Comparison of ENCODE assay signal across 8 mouse cellular contexts in genomic region chr9:21426013-21426412, GRCm38 (mm10). TPM values are rescaled to one million over a fixed set of nuclear protein-coding genes. Genes with fewer than 3 reads are reported as not detected.
A peak's percentile ranks its signal among the peaks of the same experiment; 100 is the strongest.
DNase-seq lines count a peak whose midpoint lies in the region; ATAC-seq and TF ChIP-seq lines count a peak whose summit lies in the region.

No protein-coding gene starts in this region.

- no peaks in the 10 kb centered on the region for H3K27me3 ChIP-seq in erythroblast, embryonic 14.5 days (ENCODE audit: control insufficient read depth)
- H3K27me3 ChIP-seq in embryonic facial prominence, embryonic 11.5 days (ENCODE audit: control insufficient read depth, insufficient read depth, low read length), result no peaks in the 10 kb centered on the region
- no peaks in the 10 kb centered on the region for H3K27me3 ChIP-seq in intestine, embryonic 16.5 days (replicated peaks; ENCODE audit: control insufficient read depth, insufficient read depth, low read length)
- no peaks in the 10 kb centered on the region for H3K27me3 ChIP-seq in lung, embryonic 14.5 days (ENCODE audit: insufficient read depth, low read length)
- no peaks in the 10 kb centered on the region for H3K27me3 ChIP-seq in stomach, embryonic 14.5 days (ENCODE audit: control insufficient read depth, insufficient read depth, low read length)

- ATAC-seq in erythroblast, adult 5-6 weeks (replicated peaks; ENCODE audit: low FRiP score, poor library complexity, severe bottlenecking), result no peak
- ATAC-seq in embryonic facial prominence, embryonic 11.5 days (replicated peaks; ENCODE audit: insufficient number of reproducible peaks, low FRiP score, low TSS enrichment, low read depth), result no peak
- ATAC-seq in intestine, embryonic 16.5 days, result peak; percentile 43
- ATAC-seq in lung, embryonic 14.5 days (ENCODE audit: insufficient read depth), result no peak
- no peak for ATAC-seq in stomach, embryonic 14.5 days (ENCODE audit: insufficient number of reproducible peaks, insufficient read depth, low FRiP score, low read depth)

- H3K9ac ChIP-seq in embryonic facial prominence, embryonic 11.5 days (replicated peaks; ENCODE audit: low read length), result peak overlapping the region; percentile 81
- peak overlapping the region; percentile 88 for H3K9ac ChIP-seq in intestine, embryonic 16.5 days (ENCODE audit: low read depth, low read length)
- peak overlapping the region; percentile 70 for H3K9ac ChIP-seq in lung, embryonic 14.5 days
- peak overlapping the region; percentile 82 for H3K9ac ChIP-seq in stomach, embryonic 14.5 days (replicated peaks; ENCODE audit: low read depth, low read length)

- no peak for DNase-seq in embryonic facial prominence, embryonic 11.5 days (ENCODE audit: low spot score)
- DNase-seq in lung, embryonic 14.5 days, result peak; percentile 31
- no peak for DNase-seq in cerebellum, adult 9-10 months
- no peak for DNase-seq in layer of hippocampus, postnatal 14 days (ENCODE audit: low spot score in 2 of 2)

- H3K27ac ChIP-seq in embryonic facial prominence, embryonic 11.5 days (replicated peaks; ENCODE audit: low read depth, low read length), result no peak overlapping the region
- H3K27ac ChIP-seq in intestine, embryonic 16.5 days (ENCODE audit: low read length), result peak overlapping the region; percentile 85
- H3K27ac ChIP-seq in lung, embryonic 14.5 days (ENCODE audit: low read depth), result no peak overlapping the region
- H3K27ac ChIP-seq in stomach, embryonic 14.5 days (ENCODE audit: low read length), result no peak overlapping the region

- no peaks in the 10 kb centered on the region for H3K9me3 ChIP-seq in erythroblast, embryonic 14.5 days (ENCODE audit: control insufficient read depth, low read length)
- H3K9me3 ChIP-seq in embryonic facial prominence, embryonic 11.5 days (replicated peaks; ENCODE audit: control insufficient read depth, low read length), result no peaks in the 10 kb centered on the region
- no peaks in the 10 kb centered on the region for H3K9me3 ChIP-seq in intestine, embryonic 16.5 days (ENCODE audit: control insufficient read depth, low read length)
- H3K9me3 ChIP-seq in lung, embryonic 14.5 days (ENCODE audit: low read depth, low read length), result no peaks in the 10 kb centered on the region
- no peaks in the 10 kb centered on the region for H3K9me3 ChIP-seq in stomach, embryonic 14.5 days (ENCODE audit: control insufficient read depth, low read depth, low read length)

- TF ChIP-seq CTCF in lung, embryonic 14.5 days (IDR thresholded peaks at IDR 0.05; ENCODE audit: low read depth), result no peak

- 11% methylated on average over 1 of the region's 1 CpGs for WGBS in embryonic facial prominence, embryonic 11.5 days
- 0% methylated on average over 1 of the region's 1 CpGs for WGBS in intestine, embryonic 16.5 days
- 6% methylated on average over 1 of the region's 1 CpGs for WGBS in lung, embryonic 14.5 days
- 10% methylated on average over 1 of the region's 1 CpGs for WGBS in stomach, embryonic 14.5 days

- peak overlapping the region; percentile 78 for H3K4me3 ChIP-seq in erythroblast, embryonic 14.5 days (replicated peaks)
- peak overlapping the region; percentile 94 for H3K4me3 ChIP-seq in embryonic facial prominence, embryonic 11.5 days (ENCODE audit: low read depth, low read length)
- H3K4me3 ChIP-seq in intestine, embryonic 16.5 days (ENCODE audit: low read length), result peak overlapping the region; percentile 92
- peak overlapping the region; percentile 69 for H3K4me3 ChIP-seq in lung, embryonic 14.5 days (ENCODE audit: low read depth, low read length)
- peak overlapping the region; percentile 92 for H3K4me3 ChIP-seq in stomach, embryonic 14.5 days (ENCODE audit: low read depth, low read length)

- peaks cover 60% of the 10 kb centered on the region for H3K36me3 ChIP-seq in erythroblast, embryonic 14.5 days (ENCODE audit: control insufficient read depth)
- no peaks in the 10 kb centered on the region for H3K36me3 ChIP-seq in embryonic facial prominence, embryonic 11.5 days (replicated peaks; ENCODE audit: control insufficient read depth, insufficient read depth, low read depth, low read length)
- no peaks in the 10 kb centered on the region for H3K36me3 ChIP-seq in intestine, embryonic 16.5 days (ENCODE audit: control insufficient read depth, insufficient read depth, low read length)
- 0 out of 2 replicates have a peak, but pooled peaks cover 4% of the 10 kb centered on the region for H3K36me3 ChIP-seq in lung, embryonic 14.5 days (ENCODE audit: insufficient read depth)
- H3K36me3 ChIP-seq in stomach, embryonic 14.5 days (ENCODE audit: control insufficient read depth, insufficient read depth, low read length), result no peaks in the 10 kb centered on the region

- H3K4me1 ChIP-seq in erythroblast, embryonic 14.5 days (ENCODE audit: control insufficient read depth), result peaks cover 63% of the 10 kb centered on the region
- peaks cover 4% of the 10 kb centered on the region; the same call in 1 of the 2 replicates for H3K4me1 ChIP-seq in embryonic facial prominence, embryonic 11.5 days (ENCODE audit: control insufficient read depth, insufficient read depth, low read length)
- peaks cover 10% of the 10 kb centered on the region for H3K4me1 ChIP-seq in intestine, embryonic 16.5 days (ENCODE audit: control insufficient read depth, insufficient read depth, low read length)
- H3K4me1 ChIP-seq in lung, embryonic 14.5 days (ENCODE audit: insufficient read depth), result peaks cover 14% of the 10 kb centered on the region
- peaks cover 8% of the 10 kb centered on the region for H3K4me1 ChIP-seq in stomach, embryonic 14.5 days (ENCODE audit: control insufficient read depth, insufficient read depth, low read length)

- H3K4me2 ChIP-seq in embryonic facial prominence, embryonic 11.5 days (ENCODE audit: low read depth, low read length), result peak overlapping the region; percentile 74
- peak overlapping the region; percentile 69 for H3K4me2 ChIP-seq in intestine, embryonic 16.5 days (ENCODE audit: low read depth, low read length)
- H3K4me2 ChIP-seq in lung, embryonic 14.5 days, result peak overlapping the region; percentile 93
- peak overlapping the region; percentile 77 for H3K4me2 ChIP-seq in stomach, embryonic 14.5 days (replicated peaks; ENCODE audit: low read depth, low read length)

RNA-seq across cellular contexts. Expression of gene Dnm2, which starts 1.3 kb away (rescaled TPM):
- 112 and 129 TPM in 2 replicates for polyA plus RNA-seq in erythroblast, embryonic 14.5 days (2012)
- 40.5 and 46.4 TPM in 2 replicates for total RNA-seq in erythroblast, adult 5-6 weeks (2015; ENCODE audit: low replicate concordance)
- 72.2 and 100 TPM in 2 replicates for total RNA-seq in erythroblast, adult 5-6 weeks (2017; ENCODE audit: low replicate concordance)
- 57.1 and 58.0 TPM in 2 replicates for polyA plus RNA-seq in embryonic facial prominence, embryonic 11.5 days (2014; fragmentation: Nextera tagmentation; extraction: Ambion mirVana)
- 77.7 and 82.5 TPM in 2 replicates for polyA plus RNA-seq in intestine, embryonic 16.5 days (2015; fragmentation: Nextera tagmentation; extraction: Ambion mirVana)
- polyA plus RNA-seq in lung, embryonic 14.5 days (2014; fragmentation: Nextera tagmentation; extraction: Ambion mirVana), result 67.9 and 71.8 TPM in 2 replicates
- polyA plus RNA-seq in stomach, embryonic 14.5 days (2014; fragmentation: Nextera tagmentation; extraction: Ambion mirVana), result 61.6 and 62.4 TPM in 2 replicates
- total RNA-seq in layer of hippocampus, postnatal 14 days (2021), result 10 to 100 TPM; 70.0 to 77.2 TPM

RNA-seq across cellular contexts. Expression of gene Qtrt1, which starts 14.4 kb away (rescaled TPM):
- 1.7 and 2.0 TPM in 2 replicates for polyA plus RNA-seq in erythroblast, embryonic 14.5 days (2012)
- total RNA-seq in erythroblast, adult 5-6 weeks (2015; ENCODE audit: low replicate concordance), result 1.7 and 8.8 TPM in 2 replicates
- total RNA-seq in erythroblast, adult 5-6 weeks (2017; ENCODE audit: low replicate concordance), result 1.4 and 5.1 TPM in 2 replicates
- polyA plus RNA-seq in embryonic facial prominence, embryonic 11.5 days (2014; fragmentation: Nextera tagmentation; extraction: Ambion mirVana), result 47.6 and 51.5 TPM in 2 replicates
- polyA plus RNA-seq in intestine, embryonic 16.5 days (2015; fragmentation: Nextera tagmentation; extraction: Ambion mirVana), result 51.1 and 60.3 TPM in 2 replicates
- 49.0 and 55.1 TPM in 2 replicates for polyA plus RNA-seq in lung, embryonic 14.5 days (2014; fragmentation: Nextera tagmentation; extraction: Ambion mirVana)
- 54.2 and 65.4 TPM in 2 replicates for polyA plus RNA-seq in stomach, embryonic 14.5 days (2014; fragmentation: Nextera tagmentation; extraction: Ambion mirVana)
- total RNA-seq in layer of hippocampus, postnatal 14 days (2021), result 10 to 100 TPM; 32.0 to 33.9 TPM

RNA-seq across cellular contexts. Expression of gene Ilf3, which starts 58.3 kb away (rescaled TPM):
- polyA plus RNA-seq in erythroblast, embryonic 14.5 days (2012), result 4.7 and 5.2 TPM in 2 replicates
- 12.5 and 15.2 TPM in 2 replicates for total RNA-seq in erythroblast, adult 5-6 weeks (2015; ENCODE audit: low replicate concordance)
- 14.2 and 16.5 TPM in 2 replicates for total RNA-seq in erythroblast, adult 5-6 weeks (2017; ENCODE audit: low replicate concordance)
- polyA plus RNA-seq in embryonic facial prominence, embryonic 11.5 days (2014; fragmentation: Nextera tagmentation; extraction: Ambion mirVana), result 248 and 256 TPM in 2 replicates
- 119 and 127 TPM in 2 replicates for polyA plus RNA-seq in intestine, embryonic 16.5 days (2015; fragmentation: Nextera tagmentation; extraction: Ambion mirVana)
- 217 and 223 TPM in 2 replicates for polyA plus RNA-seq in lung, embryonic 14.5 days (2014; fragmentation: Nextera tagmentation; extraction: Ambion mirVana)
- polyA plus RNA-seq in stomach, embryonic 14.5 days (2014; fragmentation: Nextera tagmentation; extraction: Ambion mirVana), result 184 and 193 TPM in 2 replicates
- 10 to 100 TPM; 78.1 to 91.5 TPM for total RNA-seq in layer of hippocampus, postnatal 14 days (2021)

Comparison
In these comparisons a context has a peak if more than half of its experiments do, and no peak if none do; other contexts are left out.
1. RNA of gene Qtrt1, which starts 14.4 kb away (polyA plus RNA-seq): 54.2 to 65.4 TPM in stomach, embryonic 14.5 days, 51.1 to 60.3 TPM in intestine, embryonic 16.5 days, 49.0 to 55.1 TPM in lung, embryonic 14.5 days and 47.6 to 51.5 TPM in embryonic facial prominence, embryonic 11.5 days; 1.7 to 2.0 TPM in erythroblast, embryonic 14.5 days; every median in the first group is over 10 times any median in the second.
2. RNA of gene Ilf3, which starts 58.3 kb away (polyA plus RNA-seq): 248 to 256 TPM in embryonic facial prominence, embryonic 11.5 days, 217 to 223 TPM in lung, embryonic 14.5 days, 184 to 193 TPM in stomach, embryonic 14.5 days and 119 to 127 TPM in intestine, embryonic 16.5 days; 4.7 to 5.2 TPM in erythroblast, embryonic 14.5 days; every median in the first group is over 10 times any median in the second.
3. Peak in every context shown above with its lines, with median percentiles within 50 percentile points of each other: H3K4me3 ChIP-seq, H3K4me2 ChIP-seq and H3K9ac ChIP-seq.